Mouse (Mus musculus) C2C12 (cell line): ENCODE results near the gene Tti1. TPM values are rescaled to one million over a fixed set of nuclear protein-coding genes. Genes with fewer than 3 reads are reported as not detected.

ENCODE experiments used
- H3K27me3 ChIP-seq: one replicate; pipeline ENCODE4 v1.6.1; 2011; ENCODE audit not compliant: control insufficient read depth, insufficient read depth, insufficient read length
- H3K36me3 ChIP-seq: one replicate; pipeline ENCODE4 v1.6.1; 2011; ENCODE audit not compliant: control insufficient read depth, insufficient read depth
- H3K4me3 ChIP-seq: one replicate; pipeline ENCODE4 v1.5.1; 2011; ENCODE audit warnings: mild to moderate bottlenecking, control low read depth; ENCODE audit not compliant: poor library complexity, insufficient read depth, severe bottlenecking
- H3K79me2 ChIP-seq: one replicate; pipeline ENCODE4 v1.6.1; 2011; ENCODE audit not compliant: control insufficient read depth, insufficient read depth
- H3K79me3 ChIP-seq: one replicate; pipeline ENCODE4 v1.6.1; 2011; ENCODE audit warnings: low read depth, control low read depth
- H3ac ChIP-seq: one replicate; pipeline ENCODE3; 2011; ENCODE audit warnings: low read depth; ENCODE audit not compliant: control insufficient read depth, insufficient read length
- CEBPB ChIP-seq: IDR thresholded peaks from one replicate; pipeline ENCODE4 v1.6.1; 2011; ENCODE audit warnings: low read depth, mild to moderate bottlenecking, control low read depth, moderate library complexity
- CTCF ChIP-seq: IDR thresholded peaks from one replicate; pipeline ENCODE4 v1.5.1; 2011; ENCODE audit not compliant: control insufficient read depth, insufficient read depth, insufficient read length
- FOSL1 ChIP-seq: IDR thresholded peaks from one replicate; pipeline ENCODE4 v1.8.0; 2011; ENCODE audit warnings: mild to moderate bottlenecking, low read length; ENCODE audit not compliant: poor library complexity, insufficient read depth, severe bottlenecking
- MAX ChIP-seq: IDR thresholded peaks from one replicate; pipeline ENCODE4 v1.6.1; 2011; ENCODE audit warnings: mild to moderate bottlenecking, control low read depth
- MYOD1 ChIP-seq: IDR thresholded peaks from one replicate; pipeline ENCODE4 v1.6.1; 2011; ENCODE audit warnings: low read depth; ENCODE audit not compliant: control insufficient read depth, insufficient read length
- MYOG ChIP-seq: IDR thresholded peaks from one replicate; pipeline ENCODE4 v1.6.1; 2011; ENCODE audit not compliant: control insufficient read depth, insufficient read length; ENCODE audit errors: extremely low read depth
- USF1 ChIP-seq: IDR thresholded peaks from one replicate; pipeline ENCODE4 v1.6.1; 2011; ENCODE audit warnings: low read depth, mild to moderate bottlenecking, control low read depth, moderate library complexity
- polyA plus RNA-seq: library from polyadenylated mRNA; unstranded; fragments of >200 nt; fragmentation: generic; extraction: Trizol; gene quantifications from one replicate; pipeline ENCODE4 v1.2.1, GENCODE M21; 2012; ENCODE audit warnings: missing spikeins

Tti1 gene
- polyA plus RNA-seq, 1 experiment: 12.5 TPM

- Histone ChIP-seq H3K36me3 (peaks cover 93% of the 10 kb centered on the region), H3K79me3 (no peaks in the 10 kb centered on the region), H3K27me3 (no peaks in the 10 kb centered on the region), H3ac (no peak overlapping the region), H3K79me2 (no peaks in the 10 kb centered on the region), H3K4me3 (no peak overlapping the region)
- TF ChIP-seq MYOG (no peak), FOSL1 (no peak), USF1 (no peak), MAX (no peak), CTCF (no peak), CEBPB (no peak), MYOD1 (no peak)
Measured at GRCm38 (mm10) chr2:158070885-158071632, 42.8 kb upstream of the Tti1 start.

DNA sequence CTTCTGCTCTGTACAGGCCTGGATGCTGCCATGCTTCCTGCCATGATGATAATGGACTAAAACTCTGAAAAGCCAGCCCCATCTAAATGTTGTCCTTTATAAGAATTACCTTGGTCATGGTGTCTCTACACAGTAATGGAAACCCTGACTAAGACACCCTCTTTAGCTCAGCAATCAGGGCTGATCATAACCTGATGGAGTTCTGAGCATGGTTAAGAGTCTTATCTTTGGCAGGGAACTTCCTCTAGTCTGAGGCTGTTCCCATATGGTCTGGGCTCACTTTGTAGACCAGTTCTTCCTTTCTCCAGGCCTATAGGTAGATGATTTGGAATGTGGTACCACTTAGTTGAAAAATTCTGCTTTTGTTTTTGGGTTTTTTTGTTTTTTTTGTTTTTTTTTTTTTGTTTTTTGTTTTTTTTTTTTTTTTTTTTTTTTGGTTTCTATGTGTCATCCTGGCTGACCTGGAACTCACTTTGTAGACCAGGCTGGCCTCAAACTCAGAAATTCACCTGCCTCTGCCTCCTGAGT, 40.3 kb upstream of the Tti1 start:
- H3ac ChIP-seq: no peak overlapping the region
- no peak overlapping the region for H3K4me3 ChIP-seq
- H3K79me3 ChIP-seq: no peaks in the 10 kb centered on the region
- H3K27me3 ChIP-seq: no peaks in the 10 kb centered on the region
- peaks cover 8% of the 10 kb centered on the region for H3K79me2 ChIP-seq
- peaks cover 91% of the 10 kb centered on the region for H3K36me3 ChIP-seq
- TF ChIP-seq MYOD1: no peak
- no peak for TF ChIP-seq USF1
- TF ChIP-seq MAX: no peak
- TF ChIP-seq CTCF: no peak
- no peak for TF ChIP-seq FOSL1
- TF ChIP-seq CEBPB: no peak
- no peak for TF ChIP-seq MYOG

DNA sequence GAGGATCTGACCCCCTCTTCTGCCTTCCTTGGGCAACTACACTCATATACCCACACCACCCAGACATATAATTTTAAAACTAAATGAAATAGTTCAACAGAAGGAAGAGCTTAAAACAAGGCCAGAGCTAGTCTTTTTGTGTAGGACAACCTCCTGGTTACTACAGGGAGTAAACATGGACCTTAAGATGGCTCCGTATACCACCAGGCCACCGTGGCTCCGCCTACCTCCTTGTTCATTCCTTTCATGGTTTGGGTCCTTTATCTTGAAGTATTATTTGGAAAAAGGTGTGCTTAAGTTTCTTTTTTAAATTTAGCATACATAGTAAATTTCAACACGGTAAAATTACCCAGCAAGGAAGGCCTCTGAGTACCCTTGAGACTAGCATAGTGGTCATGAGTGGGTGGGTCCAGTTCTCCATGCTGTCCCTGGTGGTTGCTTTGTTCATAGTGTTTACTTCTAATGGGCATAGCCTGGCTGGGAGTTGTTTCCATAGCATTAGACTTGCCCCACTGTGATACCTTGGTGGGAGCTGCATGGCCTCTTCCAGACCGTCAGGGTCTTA, 39.1 kb upstream of the Tti1 start:
- TF ChIP-seq MYOG (no peak), FOSL1 (no peak), MAX (no peak), CEBPB (no peak), MYOD1 (no peak), CTCF (no peak), USF1 (no peak)
- Histone ChIP-seq H3K36me3 (peaks cover 89% of the 10 kb centered on the region), H3K79me2 (peaks cover 8% of the 10 kb centered on the region), H3K27me3 (no peaks in the 10 kb centered on the region), H3ac (no peak overlapping the region), H3K79me3 (no peaks in the 10 kb centered on the region), H3K4me3 (no peak overlapping the region)

DNA sequence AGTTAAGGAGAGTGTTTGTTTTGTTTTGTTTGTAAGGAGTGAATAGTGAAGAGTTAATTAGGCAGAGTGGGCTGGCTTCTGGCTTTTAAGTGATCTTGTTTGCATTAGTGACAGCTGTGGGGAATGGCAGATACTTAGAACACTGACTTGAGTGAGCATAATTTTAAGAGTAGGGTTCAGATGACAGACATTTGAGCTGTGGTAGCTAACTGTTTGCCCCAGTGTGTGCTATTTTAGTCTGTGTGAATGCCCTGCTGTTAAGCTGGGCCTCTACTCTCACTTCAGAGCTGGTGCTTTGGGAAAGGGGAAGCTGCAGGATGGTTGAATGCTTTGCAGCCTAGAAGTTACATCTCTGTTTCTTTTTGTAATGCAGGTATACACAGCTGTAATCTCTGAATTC, 38.2 kb upstream of the Tti1 start:
- peaks cover 8% of the 10 kb centered on the region for H3K79me2 ChIP-seq
- H3K79me3 ChIP-seq: no peaks in the 10 kb centered on the region
- no peak overlapping the region for H3K4me3 ChIP-seq
- no peak overlapping the region for H3ac ChIP-seq
- peaks cover 89% of the 10 kb centered on the region for H3K36me3 ChIP-seq
- no peak for TF ChIP-seq CTCF
- no peak for TF ChIP-seq USF1
- no peak for TF ChIP-seq MYOD1
- TF ChIP-seq MAX: no peak
- TF ChIP-seq CEBPB: no peak
- no peak for TF ChIP-seq FOSL1
- TF ChIP-seq MYOG: no peak
- H3K27me3 ChIP-seq: no peaks in the 10 kb centered on the region

- Histone ChIP-seq H3K27me3 (no peaks in the 10 kb centered on the region), H3K79me2 (peaks cover 8% of the 10 kb centered on the region), H3K4me3 (no peak overlapping the region), H3K36me3 (peaks cover 89% of the 10 kb centered on the region), H3ac (no peak overlapping the region), H3K79me3 (no peaks in the 10 kb centered on the region)
- TF ChIP-seq MYOD1: no peak
- no peak for TF ChIP-seq USF1
- TF ChIP-seq FOSL1: no peak
Measured at GRCm38 (mm10) chr2:158065064-158065463, 36.8 kb upstream of the Tti1 start.

GRCm38 (mm10) chr2:158064571-158065048, 36.4 kb upstream of the Tti1 start:
- H3ac ChIP-seq: no peak overlapping the region
- H3K36me3 ChIP-seq: peaks cover 89% of the 10 kb centered on the region
- H3K27me3 ChIP-seq: no peaks in the 10 kb centered on the region
- no peak overlapping the region for H3K4me3 ChIP-seq
- no peaks in the 10 kb centered on the region for H3K79me3 ChIP-seq
- H3K79me2 ChIP-seq: peaks cover 8% of the 10 kb centered on the region
- TF ChIP-seq CEBPB (no peak), USF1 (no peak), MYOG (no peak), MYOD1 (no peak), FOSL1 (no peak), CTCF (peak; percentile 9), MAX (no peak)
